Mouse (Mus musculus) brain, embryonic 14.5 days (tissue): ENCODE results near the gene S100a7a. TPM values are rescaled to one million over a fixed set of nuclear protein-coding genes. Genes with fewer than 3 reads are reported as not detected.

Experiments used
- DNase-seq: peaks from one replicate; pipeline ENCODE4 v3.0.0-alpha.2; 2011; ENCODE audit warnings: low read depth
- CTCF ChIP-seq: fragments of 200-500 bp; IDR thresholded peaks from 2 replicates; pipeline ENCODE4 v1.5.1; 2012; ENCODE audit warnings: inconsistent platforms, mild to moderate bottlenecking, moderate library complexity, borderline replicate concordance; ENCODE audit not compliant: insufficient read depth, insufficient read length; ENCODE audit errors: extremely low read depth
- POLR2A ChIP-seq: fragments of 200-500 bp; IDR thresholded peaks from 2 replicates; pipeline ENCODE4 v1.6.1; 2012; ENCODE audit warnings: mild to moderate bottlenecking, inconsistent platforms, borderline replicate concordance; ENCODE audit not compliant: poor library complexity, insufficient read depth, insufficient read length, severe bottlenecking; ENCODE audit errors: extremely low read depth
- polyA plus RNA-seq: library from polyadenylated mRNA; depleted of rRNA; stranded (reverse); fragments of >200 nt; gene quantifications from 2 replicates; pipeline ENCODE4 v1.2.3, GENCODE M21; 2012; rRNA removed

The S100a7a gene
- polyA plus RNA-seq: 0.14 TPM in 1 of 2 replicates, not detected in the other

DNA sequence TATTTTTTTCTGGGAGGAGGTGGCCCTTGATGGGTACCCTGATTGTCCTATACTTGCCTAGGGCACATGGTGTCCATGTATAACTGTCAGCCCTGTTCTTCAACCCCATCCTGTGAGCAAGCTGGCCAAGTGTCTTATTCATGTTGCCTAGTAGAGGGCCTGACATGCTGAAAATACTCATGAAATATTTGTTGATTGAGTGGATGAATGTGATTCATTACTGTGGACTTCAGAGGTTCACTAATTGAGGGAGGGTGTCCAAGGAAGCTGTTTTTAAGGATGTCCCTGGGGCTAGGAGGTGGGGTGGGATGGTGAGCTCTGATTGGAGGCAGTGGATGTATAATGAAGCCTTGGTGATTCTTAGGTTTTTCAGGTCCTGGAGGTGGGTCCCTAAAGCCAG, at the start of gene S100a7a:
S100a7a (plus strand) TSS at position 301 of the 400 bp plus-strand sequence.
- TF ChIP-seq POLR2A: no peak
- no peak for TF ChIP-seq CTCF
- no peak for DNase-seq

DNA sequence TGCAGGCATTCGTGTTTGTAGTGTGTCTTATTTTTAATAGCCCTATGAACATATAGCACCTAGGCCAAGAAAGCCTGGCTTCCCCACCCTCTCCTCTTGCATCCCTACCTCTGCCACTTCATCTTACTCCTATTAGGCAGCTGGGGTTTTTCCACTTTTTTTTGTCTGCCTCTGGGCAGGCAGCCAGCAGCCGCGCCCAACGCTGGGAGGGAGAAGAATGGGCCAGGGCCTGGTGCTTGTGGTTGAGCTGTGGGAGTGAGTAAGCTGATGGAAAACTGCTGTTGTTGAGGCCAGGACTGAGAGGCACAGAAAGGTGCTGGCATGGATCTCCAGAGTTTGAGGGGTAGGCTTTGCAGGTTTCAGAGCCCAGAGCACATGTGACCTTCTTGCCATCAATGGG, 49.4 kb upstream of the S100a7a start:
- DNase-seq: peak; percentile 92
- TF ChIP-seq CTCF (no peak), POLR2A (no peak)

DNA sequence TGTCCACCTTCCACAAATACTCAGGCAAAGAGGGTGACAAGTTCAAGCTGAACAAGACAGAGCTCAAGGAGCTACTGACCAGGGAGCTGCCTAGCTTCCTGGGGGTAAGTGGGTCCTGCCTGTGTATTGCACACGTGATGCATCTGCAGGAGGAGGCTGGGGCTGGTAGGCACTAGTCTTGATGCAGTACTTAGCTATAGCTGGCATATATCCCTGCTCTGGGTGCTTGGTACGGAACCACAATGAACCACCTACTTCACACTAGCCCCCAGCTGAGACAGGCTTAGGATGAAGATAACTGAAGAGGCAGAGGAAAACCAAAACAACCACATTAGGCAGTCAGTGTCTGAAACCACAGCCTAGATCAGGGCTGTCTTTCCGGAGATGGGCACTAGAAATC, 48.8 kb upstream of the S100a7a start:
- DNase-seq: no peak
- TF ChIP-seq CTCF (no peak), POLR2A (no peak)

DNA sequence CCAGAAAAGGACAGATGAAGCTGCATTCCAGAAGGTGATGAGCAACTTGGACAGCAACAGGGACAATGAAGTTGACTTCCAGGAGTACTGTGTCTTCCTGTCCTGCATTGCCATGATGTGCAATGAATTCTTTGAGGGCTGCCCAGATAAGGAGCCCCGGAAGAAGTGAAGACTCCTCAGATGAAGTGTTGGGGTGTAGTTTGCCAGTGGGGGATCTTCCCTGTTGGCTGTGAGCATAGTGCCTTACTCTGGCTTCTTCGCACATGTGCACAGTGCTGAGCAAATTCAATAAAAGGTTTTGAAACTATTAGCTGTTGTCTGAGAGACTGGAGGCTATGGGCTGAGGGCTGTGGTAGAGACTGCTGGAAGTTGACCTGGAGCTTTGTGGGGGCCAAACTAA, 48.1 kb upstream of the S100a7a start:
- DNase-seq: no peak
- TF ChIP-seq CTCF: no peak
- TF ChIP-seq POLR2A: no peak

DNA sequence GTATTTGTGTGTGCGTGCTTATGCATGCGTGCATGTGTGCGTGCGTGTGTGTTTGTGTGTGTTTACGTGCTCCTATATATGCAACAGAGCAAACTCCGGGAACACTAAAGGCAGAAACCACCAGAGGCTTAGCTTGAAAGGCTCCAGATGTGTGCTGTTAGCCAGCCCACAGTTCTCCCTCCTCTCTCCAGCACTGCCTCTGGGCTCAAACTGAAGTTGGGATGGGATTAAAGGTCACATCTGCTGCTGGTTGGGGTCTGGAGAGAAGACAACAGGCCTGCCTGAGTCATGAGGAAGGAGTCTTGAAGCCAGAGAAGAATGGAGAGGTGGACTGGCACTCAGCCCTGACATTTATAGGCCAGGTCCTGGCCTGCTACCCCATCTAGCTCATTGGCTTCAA, 47.6 kb upstream of the S100a7a start:
- TF ChIP-seq CTCF: no peak
- TF ChIP-seq POLR2A: no peak
- DNase-seq: peak; percentile 8

DNA sequence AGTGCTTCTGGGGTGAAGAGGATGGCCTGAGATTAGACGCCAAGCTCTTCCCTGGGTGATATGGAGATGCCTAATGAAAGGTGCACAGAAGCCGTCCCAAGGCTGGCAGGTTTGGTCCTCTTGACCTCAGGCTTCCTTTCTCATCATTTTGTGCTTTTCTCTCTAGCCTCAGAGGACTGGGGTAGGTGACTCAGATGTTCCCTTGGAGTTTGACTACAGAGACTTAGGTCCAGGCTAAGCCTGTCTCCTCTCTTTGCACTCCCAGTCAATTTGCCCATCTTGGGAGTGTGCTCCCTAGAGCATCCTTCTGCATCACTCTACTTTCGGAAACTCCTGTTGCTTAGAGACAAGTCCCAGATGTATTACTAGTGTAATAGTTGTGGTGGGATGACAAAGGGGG, 46.5 kb upstream of the S100a7a start:
- no peak for DNase-seq
- no peak for TF ChIP-seq POLR2A
- no peak for TF ChIP-seq CTCF

DNA sequence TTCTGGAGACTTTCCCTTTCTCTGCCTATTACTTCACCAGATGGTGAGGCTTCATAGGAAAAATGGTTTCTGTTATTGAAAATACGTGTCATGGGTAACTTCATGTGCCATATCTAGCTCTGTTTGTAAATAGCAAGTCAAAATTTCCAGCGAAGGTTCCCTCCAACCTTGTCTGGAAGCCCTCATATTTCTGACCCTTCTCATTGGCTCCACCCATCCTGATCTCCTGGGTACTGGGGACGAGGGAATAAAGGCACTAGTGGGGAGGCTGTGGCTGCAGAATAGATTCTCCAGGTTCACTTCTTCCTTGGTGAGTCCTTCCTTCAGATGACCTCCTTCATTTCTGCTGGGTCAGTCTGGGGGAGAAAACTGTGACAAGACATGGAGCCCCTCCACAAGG, 45.6 kb upstream of the S100a7a start, which contains the start of gene S100a5:
S100a5 (plus strand) TSS at position 301 of the 400 bp plus-strand sequence.
- DNase-seq: no peak
- TF ChIP-seq POLR2A: no peak

DNA sequence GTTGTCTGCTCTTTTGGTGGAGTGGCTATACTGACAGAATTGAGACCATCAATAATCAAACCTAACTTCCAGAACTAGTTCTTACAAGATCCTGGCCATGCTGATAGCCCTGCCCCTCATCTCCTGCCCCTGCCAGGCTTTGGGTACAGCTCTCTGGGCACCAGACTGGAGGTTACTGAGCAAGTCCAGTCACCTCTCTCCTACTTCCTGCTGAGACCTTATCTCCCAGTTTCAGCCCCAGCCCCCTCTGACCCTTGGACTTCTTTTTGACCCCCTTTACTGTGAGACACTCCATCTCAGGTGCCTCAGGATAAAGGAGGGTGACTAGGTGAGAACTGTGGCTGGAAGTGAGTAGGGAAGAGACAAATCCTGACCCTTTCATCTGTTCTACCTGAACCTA, 44.7 kb upstream of the S100a7a start:
- no peak for DNase-seq
- TF ChIP-seq CTCF (no peak), POLR2A (no peak)

DNA sequence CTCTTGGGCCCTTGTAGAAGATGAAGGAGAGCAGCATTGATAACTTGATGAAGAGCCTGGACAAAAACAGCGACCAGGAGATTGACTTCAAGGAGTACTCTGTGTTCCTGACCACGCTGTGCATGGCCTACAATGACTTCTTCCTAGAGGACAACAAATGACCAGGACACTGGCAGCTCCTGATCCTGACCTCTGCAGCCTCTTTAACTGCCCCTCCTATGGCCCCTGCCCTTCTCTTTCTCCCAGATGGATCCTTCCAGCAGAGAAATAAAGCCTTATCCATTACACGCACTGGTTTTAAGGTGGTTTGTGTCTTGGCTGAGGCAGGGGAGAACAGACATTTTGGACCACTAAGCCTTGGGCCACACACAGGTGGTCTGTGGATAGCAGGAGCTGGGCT, 42.3 kb upstream of the S100a7a start:
- no peak for DNase-seq

DNA sequence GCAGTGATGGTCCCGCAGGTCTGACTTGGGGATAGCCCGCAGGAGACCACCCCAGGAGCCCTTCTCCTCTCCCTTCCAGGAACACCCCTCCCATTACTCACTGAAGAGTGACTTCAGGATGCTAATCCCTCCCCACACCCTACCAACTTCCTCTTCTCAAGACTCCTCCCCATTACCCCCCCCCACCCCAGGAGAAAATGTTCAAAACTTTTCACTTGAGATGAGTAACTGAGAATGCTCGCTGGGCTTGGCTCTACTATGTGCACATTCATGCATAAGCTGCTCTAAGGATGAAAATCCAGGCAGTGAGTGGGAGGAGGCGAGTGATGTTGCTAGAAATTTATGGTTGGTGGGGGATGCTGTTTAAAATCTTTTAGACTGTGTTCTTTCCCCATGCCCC, 41.8 kb upstream of the S100a7a start:
- no peak for TF ChIP-seq CTCF
- no peak for TF ChIP-seq POLR2A
- DNase-seq: no peak

More for the DNA sequence above, 42.3 kb upstream of the S100a7a start:
- TF ChIP-seq POLR2A: no peak
- no peak for TF ChIP-seq CTCF

DNA sequence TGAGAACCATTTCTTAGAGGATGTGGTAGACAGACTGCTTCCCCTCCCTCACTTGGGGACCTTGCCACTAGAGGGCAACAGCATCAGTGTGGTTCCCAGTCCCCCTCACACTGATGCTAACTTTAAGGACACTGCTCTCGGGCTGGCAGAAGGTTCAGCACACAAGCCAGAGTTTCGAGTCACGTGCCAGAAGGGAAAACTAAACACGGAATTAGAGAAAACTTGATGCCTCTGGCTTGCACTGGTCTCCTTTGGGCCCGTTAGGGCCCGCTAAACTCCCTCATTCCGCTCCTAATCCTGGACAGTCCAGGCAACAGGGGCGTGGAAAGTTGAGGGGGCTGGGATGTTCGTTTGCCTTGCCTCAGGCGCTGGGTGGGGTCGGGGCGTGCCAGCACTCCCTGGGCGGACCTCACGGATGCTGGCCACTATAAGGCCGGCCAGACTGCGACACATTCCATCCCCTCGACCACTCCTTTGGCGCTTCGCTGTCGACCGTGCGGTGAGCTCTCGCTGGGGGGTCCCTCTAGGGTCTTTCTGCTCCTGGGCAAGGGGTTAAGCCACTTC, 41.0 kb upstream of the S100a7a start, which contains the start of gene S100a6:
S100a6 (plus strand) TSS at position 155 of the 564 bp plus-strand sequence.
- peak; percentile 77 for TF ChIP-seq CTCF
- no peak for TF ChIP-seq POLR2A
- peak; percentile 73 for DNase-seq

DNA sequence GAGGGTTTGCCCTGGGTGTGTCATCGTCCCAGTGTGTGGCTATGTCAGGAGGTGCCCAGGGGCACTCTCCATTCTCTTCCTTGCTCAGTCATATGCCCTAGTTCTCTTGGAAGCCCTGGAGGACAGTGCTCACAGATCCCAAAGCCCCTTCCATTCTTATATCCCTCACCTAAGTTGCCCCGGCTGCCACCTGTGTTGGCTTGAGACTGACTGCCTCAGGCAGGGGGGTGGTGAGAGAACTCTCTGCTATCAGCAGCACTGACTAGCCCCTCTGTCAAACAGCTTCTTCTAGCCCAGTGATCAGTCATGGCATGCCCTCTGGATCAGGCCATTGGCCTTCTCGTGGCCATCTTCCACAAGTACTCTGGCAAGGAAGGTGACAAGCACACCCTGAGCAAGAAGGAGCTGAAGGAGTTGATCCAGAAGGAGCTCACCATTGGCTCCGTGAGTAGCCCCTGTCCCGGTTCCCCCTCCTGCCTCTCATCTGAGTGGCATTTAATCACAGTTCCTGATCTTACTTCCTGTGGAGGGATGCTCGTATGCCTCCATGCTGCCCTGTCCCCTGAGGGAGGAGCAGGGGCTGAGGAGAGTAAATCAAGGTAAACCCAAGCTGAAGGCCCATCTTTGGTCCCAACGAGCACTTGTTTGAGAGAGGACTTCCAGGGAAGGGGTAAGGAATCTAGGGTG, 40.2 kb upstream of the S100a7a start:
- DNase-seq: no peak
- no peak for TF ChIP-seq CTCF
- TF ChIP-seq POLR2A: no peak
